Mouse (Mus musculus) MEL (cell line): Measurements from ENCODE around the gene Rhcg. TPM values are rescaled to one million over a fixed set of nuclear protein-coding genes. Genes with fewer than 3 reads are reported as not detected.

Experiments used
- DNase-seq: peaks from one replicate; pipeline ENCODE4 v3.0.0; 2011; ENCODE audit warnings: low read depth, low spot score
- H3K27ac ChIP-seq: 2 replicates; pipeline ENCODE4 v1.5.1; 2012; ENCODE audit warnings: low read depth, mild to moderate bottlenecking, control low read depth, low read length, moderate library complexity; ENCODE audit not compliant: control insufficient read depth
- H3K27me3 ChIP-seq, 2 experiments: fragments of 150-350 bp in 1 of 2; sonication (generic) in 1 of 2; 2 replicates each; pipeline ENCODE4 v1.6.1; 2012; ENCODE audit warnings: low read length in 2 of 2, mild to moderate bottlenecking in 2 of 2, improper control_type of control experiment in 1 of 2, moderate library complexity in 1 of 2; ENCODE audit not compliant: insufficient read depth in 2 of 2, control insufficient read depth in 1 of 2
- H3K36me3 ChIP-seq, 2 experiments: 2 replicates each; pipeline ENCODE4 v1.6.1; 2012 to 2014; ENCODE audit warnings: low read length in 2 of 2, improper control_type of control experiment in 1 of 2, inconsistent platforms in 1 of 2, mild to moderate bottlenecking in 1 of 2; ENCODE audit not compliant: insufficient read depth in 2 of 2, control insufficient read depth in 1 of 2
- H3K4me1 ChIP-seq, 2 experiments: fragments of 150-350 bp in 1 of 2; sonication (generic) in 1 of 2; 2 replicates each; pipeline ENCODE4 v1.6.1; 2012; ENCODE audit warnings: low read length in 2 of 2, improper control_type of control experiment in 1 of 2, mild to moderate bottlenecking in 1 of 2; ENCODE audit not compliant: insufficient read depth in 2 of 2, control insufficient read depth in 1 of 2
- H3K4me3 ChIP-seq, 2 experiments: fragments of 150-350 bp in 1 of 2; sonication (generic) in 1 of 2; 2 replicates each; pipeline ENCODE4 v1.5.1; 2012; ENCODE audit warnings: low read depth in 2 of 2, low read length in 2 of 2, mild to moderate bottlenecking in 2 of 2, moderate library complexity in 2 of 2, control low read depth in 1 of 2, improper control_type of control experiment in 1 of 2; ENCODE audit not compliant: control insufficient read depth in 1 of 2, insufficient read depth in 1 of 2
- H3K79me2 ChIP-seq: 2 replicates; pipeline ENCODE4 v1.6.1; 2012; ENCODE audit warnings: mild to moderate bottlenecking, low read length, moderate library complexity; ENCODE audit not compliant: control insufficient read depth, poor library complexity, insufficient read depth
- H3K9ac ChIP-seq: 2 replicates; pipeline ENCODE4 v1.6.1; 2012; ENCODE audit warnings: low read depth, mild to moderate bottlenecking, control low read depth, low read length, moderate library complexity; ENCODE audit not compliant: control insufficient read depth, poor library complexity, severe bottlenecking
- H3K9me3 ChIP-seq: fragments of 150-350 bp; sonication (generic); replicated peaks from 2 replicates; pipeline ENCODE4 v1.6.1; 2012; ENCODE audit warnings: mild to moderate bottlenecking, low read length, improper control_type of control experiment, moderate library complexity; ENCODE audit not compliant: insufficient read depth
- BHLHE40 ChIP-seq: IDR thresholded peaks from 2 replicates; pipeline ENCODE4 v1.6.1; 2012; ENCODE audit warnings: low read depth, mild to moderate bottlenecking, inconsistent platforms, low read length, improper control_type of control experiment, borderline replicate concordance
- CHD1 ChIP-seq: IDR thresholded peaks from 2 replicates; pipeline ENCODE4 v1.6.1; 2012; ENCODE audit warnings: low read depth, mild to moderate bottlenecking, inconsistent platforms, low read length, improper control_type of control experiment
- CHD2 ChIP-seq: IDR thresholded peaks from 2 replicates; pipeline ENCODE4 v1.6.1; 2011; ENCODE audit warnings: low read length, improper control_type of control experiment
- E2F4 ChIP-seq: IDR thresholded peaks from 2 replicates; pipeline ENCODE4 v1.6.1; 2011; ENCODE audit warnings: low read depth, low read length, improper control_type of control experiment, borderline replicate concordance
- ELF1 ChIP-seq: IDR thresholded peaks from 2 replicates; pipeline ENCODE4 v1.6.1; 2014; ENCODE audit warnings: low read depth, mild to moderate bottlenecking, inconsistent platforms, low read length, improper control_type of control experiment, moderate library complexity
- EP300 ChIP-seq, 2 experiments: IDR thresholded peaks; 2 replicates each; pipeline ENCODE4 v1.6.1; 2011; ENCODE audit warnings: improper control_type of control experiment in 2 of 2, low read length in 2 of 2, low read depth in 1 of 2, mild to moderate bottlenecking in 1 of 2
- GABPA ChIP-seq: IDR thresholded peaks from 2 replicates; pipeline ENCODE4 v1.6.1; 2012; ENCODE audit warnings: low read depth, mild to moderate bottlenecking, inconsistent platforms, low read length, improper control_type of control experiment, moderate library complexity
- HCFC1 ChIP-seq: IDR thresholded peaks from 2 replicates; pipeline ENCODE4 v1.6.1; 2012; ENCODE audit warnings: low read depth, mild to moderate bottlenecking, inconsistent platforms, low read length, improper control_type of control experiment, moderate library complexity
- MAFK ChIP-seq: IDR thresholded peaks from 2 replicates; pipeline ENCODE4 v1.6.1; 2011; ENCODE audit warnings: low read depth, mild to moderate bottlenecking, low read length, improper control_type of control experiment, borderline replicate concordance
- MXI1 ChIP-seq: IDR thresholded peaks from 2 replicates; pipeline ENCODE4 v1.6.1; 2011; ENCODE audit warnings: mild to moderate bottlenecking, low read depth, low read length, improper control_type of control experiment
- MYB ChIP-seq: IDR thresholded peaks from 2 replicates; pipeline ENCODE4 v1.6.1; 2011; ENCODE audit warnings: mild to moderate bottlenecking, low read depth, low read length, improper control_type of control experiment
- MYC ChIP-seq: IDR thresholded peaks from 2 replicates; pipeline ENCODE4 v1.6.1; 2011; ENCODE audit warnings: low read depth, mild to moderate bottlenecking, low read length, improper control_type of control experiment, moderate library complexity
- NELFE ChIP-seq: IDR thresholded peaks from 2 replicates; pipeline ENCODE4 v1.6.1; 2011; ENCODE audit warnings: low read depth, low read length, improper control_type of control experiment
- POLR2A ChIP-seq, 2 experiments: IDR thresholded peaks; 2 replicates each; pipeline ENCODE4 v1.6.1; 2011 to 2012; ENCODE audit warnings: low read length in 2 of 2, mild to moderate bottlenecking in 2 of 2, control low read depth in 1 of 2, improper control_type of control experiment in 1 of 2, low read depth in 1 of 2, moderate library complexity in 1 of 2; ENCODE audit not compliant: control insufficient read depth in 1 of 2, insufficient read depth in 1 of 2, poor library complexity in 1 of 2
- POLR2AphosphoS2 ChIP-seq: IDR thresholded peaks from 2 replicates; pipeline ENCODE4 v1.6.1; 2011; ENCODE audit warnings: low read length, improper control_type of control experiment
- POLR2AphosphoS5 ChIP-seq: IDR thresholded peaks from 2 replicates; pipeline ENCODE4 v1.6.1; 2012; ENCODE audit warnings: low read depth, borderline replicate concordance, mild to moderate bottlenecking, inconsistent platforms, low read length, moderate library complexity, mixed read lengths
- RAD21 ChIP-seq: IDR thresholded peaks from 2 replicates; pipeline ENCODE4 v1.6.1; 2011; ENCODE audit warnings: mild to moderate bottlenecking, low read depth, low read length, improper control_type of control experiment
- SIN3A ChIP-seq: IDR thresholded peaks from 2 replicates; pipeline ENCODE4 v1.6.1; 2012; ENCODE audit warnings: low read length, improper control_type of control experiment, inconsistent platforms
- TBP ChIP-seq: IDR thresholded peaks from 2 replicates; pipeline ENCODE4 v1.8.0; 2011; ENCODE audit warnings: low read depth, low read length, improper control_type of control experiment
- UBTF ChIP-seq: IDR thresholded peaks from 2 replicates; pipeline ENCODE4 v1.6.1; 2012; ENCODE audit warnings: low read depth, mild to moderate bottlenecking, inconsistent platforms, low read length, improper control_type of control experiment, moderate library complexity, borderline replicate concordance; ENCODE audit not compliant: insufficient read depth
- USF1 ChIP-seq: IDR thresholded peaks from 2 replicates; pipeline ENCODE4 v1.6.1; 2014; ENCODE audit warnings: low read depth, mild to moderate bottlenecking, inconsistent platforms, low read length, improper control_type of control experiment, moderate library complexity
- USF2 ChIP-seq, 2 experiments: IDR thresholded peaks; 2 replicates each; pipeline ENCODE4 v1.6.1; 2011 to 2012; ENCODE audit warnings: improper control_type of control experiment in 2 of 2, low read length in 2 of 2, borderline replicate concordance in 1 of 2, inconsistent platforms in 1 of 2, low read depth in 1 of 2, mild to moderate bottlenecking in 1 of 2; ENCODE audit not compliant: insufficient read depth in 1 of 2
- ZKSCAN1 ChIP-seq: IDR thresholded peaks from 2 replicates; pipeline ENCODE4 v1.6.1; 2012; ENCODE audit warnings: low read depth, mild to moderate bottlenecking, inconsistent platforms, low read length, improper control_type of control experiment, moderate library complexity
- ZMIZ1 ChIP-seq: IDR thresholded peaks from 2 replicates; pipeline ENCODE4 v1.6.1; 2012; ENCODE audit warnings: low read depth, mild to moderate bottlenecking, inconsistent platforms, low read length, improper control_type of control experiment, moderate library complexity
- polyA plus RNA-seq, 2 experiments: library from polyadenylated mRNA; stranded (reverse) in 1 of 2; unstranded in 1 of 2; fragments of >175 nt in 1 of 2; fragments of >200 nt in 1 of 2; gene quantifications; 2 replicates each; pipeline versions ENCODE4 v1.2.1 to v1.2.4; 2012; ENCODE audit warnings: low replicate concordance in 2 of 2, low read depth in 1 of 2; ENCODE audit not compliant: insufficient read length in 2 of 2, insufficient read depth in 1 of 2, missing spikeins in 1 of 2
- total RNA-seq: library from RNA; depleted of rRNA; stranded (reverse); fragments of 300-350 nt; gene quantifications from 2 replicates; pipeline ENCODE4 v1.2.3, GENCODE M21; 2012

Rhcg gene
- total and polyA plus RNA-seq, 3 experiments = not detected

- TF ChIP-seq NELFE (no peak), BHLHE40 (no peak), MYC (no peak), CHD2 (no peak), POLR2AphosphoS2 (no peak), RAD21 (no peak), MAFK (no peak), EP300 (IDR thresholded peaks at IDR 0.05; ENCODE audit: low read depth in 1 of 2, low read length in 2 of 2) (no peak), MXI1 (no peak)
- no peaks in the 10 kb centered on the region for H3K79me2 ChIP-seq
- H3K36me3 ChIP-seq = no peaks in the 10 kb centered on the region
- no peaks in the 10 kb centered on the region for H3K4me1 ChIP-seq
- no peak overlapping the region for H3K27ac ChIP-seq
- no peaks in the 10 kb centered on the region for H3K9me3 ChIP-seq
- H3K4me3 ChIP-seq = no peak overlapping the region
- H3K27me3 ChIP-seq = peaks cover 0 to 5% of the 10 kb centered on the region in 2 experiments
- no peak for DNase-seq
- no peak overlapping the region for H3K9ac ChIP-seq
Observed at GRCm38 (mm10) chr7:79568937-79569535, 48.4 kb downstream of the Rhcg start.

GRCm38 (mm10) chr7:79568212-79568611 lies 49.2 kb downstream of the Rhcg start:
- no peaks in the 10 kb centered on the region for H3K79me2 ChIP-seq
- H3K27ac ChIP-seq = no peak overlapping the region
- no peak overlapping the region for H3K9ac ChIP-seq
- no peak for TF ChIP-seq E2F4
- no peak for TF ChIP-seq CHD1
- TF ChIP-seq SIN3A = no peak
- no peak for TF ChIP-seq TBP
- TF ChIP-seq GABPA = no peak
- TF ChIP-seq MYC = no peak
- no peak for TF ChIP-seq MYB
- TF ChIP-seq POLR2A (IDR thresholded peaks at IDR 0.05; ENCODE audit: control insufficient read depth in 1 of 2, insufficient read depth in 1 of 2, low read depth in 1 of 2, low read length in 2 of 2, poor library complexity in 1 of 2) = no peak
- TF ChIP-seq ZKSCAN1 = no peak
- TF ChIP-seq USF1 = no peak
- no peak for TF ChIP-seq ZMIZ1
- no peak for TF ChIP-seq HCFC1
- no peak for TF ChIP-seq ELF1
- TF ChIP-seq BHLHE40 = no peak
- TF ChIP-seq POLR2AphosphoS5 = no peak
- TF ChIP-seq USF2 (IDR thresholded peaks at IDR 0.05; ENCODE audit: borderline replicate concordance in 1 of 2, insufficient read depth in 1 of 2, low read depth in 1 of 2, low read length in 2 of 2) = no peak
- TF ChIP-seq UBTF = no peak
- H3K9me3 ChIP-seq = no peaks in the 10 kb centered on the region
- H3K4me3 ChIP-seq = no peak overlapping the region
- H3K4me1 ChIP-seq = no peaks in the 10 kb centered on the region
- H3K36me3 ChIP-seq = no peaks in the 10 kb centered on the region
- H3K27me3 ChIP-seq = peaks cover 0 to 5% of the 10 kb centered on the region in 2 experiments
- DNase-seq = no peak
